Mouse (Mus musculus) midbrain, embryonic 15.5 days (tissue): ENCODE results near the gene Gm10322. TPM values are rescaled to one million over a fixed set of nuclear protein-coding genes. Genes with fewer than 3 reads are reported as not detected.

Experiments
- ATAC-seq: fragments of 200-750 bp; cut with Nextera tagmentation; replicated peaks from 2 replicates; pipeline ENCODE4 v1.8.0; 2017; ENCODE audit warnings: moderate TSS enrichment
- H3K27ac ChIP-seq: fragments of 300-500 bp; sonication (generic); 2 replicates; pipeline ENCODE4 v1.5.1; 2015; ENCODE audit warnings: mild to moderate bottlenecking, inconsistent platforms
- H3K27me3 ChIP-seq: fragments of 300-500 bp; sonication (generic); replicated peaks from 2 replicates; pipeline ENCODE4 v1.6.1; 2015; ENCODE audit warnings: inconsistent platforms
- H3K36me3 ChIP-seq: fragments of 300-500 bp; sonication (generic); replicated peaks from 2 replicates; pipeline ENCODE4 v1.6.1; 2015; ENCODE audit warnings: inconsistent platforms
- H3K4me1 ChIP-seq: fragments of 300-500 bp; sonication (generic); 2 replicates; pipeline ENCODE4 v1.6.1; 2015; ENCODE audit warnings: inconsistent platforms
- H3K4me2 ChIP-seq: fragments of 300-500 bp; sonication (generic); 2 replicates; pipeline ENCODE4 v1.6.1; 2015; ENCODE audit warnings: inconsistent platforms, mild to moderate bottlenecking, moderate library complexity
- H3K4me3 ChIP-seq: fragments of 300-500 bp; sonication (generic); 2 replicates; pipeline ENCODE4 v1.5.1; 2015; ENCODE audit warnings: mild to moderate bottlenecking, inconsistent platforms
- H3K9ac ChIP-seq: fragments of 300-500 bp; sonication (generic); 2 replicates; pipeline ENCODE4 v1.6.1; 2015; ENCODE audit warnings: mild to moderate bottlenecking, inconsistent platforms
- H3K9me3 ChIP-seq: fragments of 300-500 bp; sonication (generic); 2 replicates; pipeline ENCODE4 v1.6.1; 2016; ENCODE audit warnings: inconsistent platforms
- WGBS: fragments of 180-500 bp; shearing (Covaris S2); methylation state at CpG from one replicate; pipeline ENCODE4 v1.1.7; 2015; ENCODE audit warnings: mixed read lengths; 5-methylcytosine and 5-hydroxymethylcytosine counted together
- polyA plus RNA-seq: library from polyadenylated mRNA; unstranded; fragments of >200 nt; fragmentation: Nextera tagmentation; extraction: Ambion mirVana; gene quantifications from 2 replicates; pipeline ENCODE4 v1.2.1, GENCODE M21; 2015

Gene Gm10322
- not detected in 2 replicates for polyA plus RNA-seq

GRCm38 (mm10) chr10:59615981-59616520 is at the start of gene Gm10322:
Gene Gm10322, plus strand, starts transcription at chr10:59616063.
- peak; percentile 83 for ATAC-seq
- peak within 1 kb of the TSS; percentile 75 for H3K4me3 ChIP-seq
- peak within 1 kb of the TSS; percentile 77 for H3K4me2 ChIP-seq
- H3K9me3 ChIP-seq: no peaks in the 10 kb centered on the region
- H3K27me3 ChIP-seq: no peaks in the 10 kb centered on the region
- H3K36me3 ChIP-seq: no peaks in the 10 kb centered on the region
- H3K4me1 ChIP-seq: peaks cover 25% of the 10 kb centered on the region
- H3K9ac ChIP-seq: peak within 1 kb of the TSS; percentile 71
- H3K27ac ChIP-seq: peak within 1 kb of the TSS; percentile 89
- WGBS: 0% methylated on average over 37 of the region's 51 CpGs

GRCm38 (mm10) chr10:59566968-59567367 is 48.9 kb upstream of the Gm10322 start:
- no peak for ATAC-seq
- H3K9ac ChIP-seq: no peak overlapping the region
- 89% methylated on average over 13 of the region's 13 CpGs for WGBS
- H3K4me2 ChIP-seq: no peak overlapping the region
- H3K4me3 ChIP-seq: no peak overlapping the region
- H3K36me3 ChIP-seq: no peaks in the 10 kb centered on the region
- no peaks in the 10 kb centered on the region for H3K9me3 ChIP-seq
- H3K4me1 ChIP-seq: no peaks in the 10 kb centered on the region
- H3K27ac ChIP-seq: no peak overlapping the region
- H3K27me3 ChIP-seq: no peaks in the 10 kb centered on the region

GRCm38 (mm10) chr10:59568665-59569480 is 47.0 kb upstream of the Gm10322 start:
- ATAC-seq: no peak

GRCm38 (mm10) chr10:59569481-59569869 is 46.4 kb upstream of the Gm10322 start:
- Histone ChIP-seq H3K27ac (no peak overlapping the region), H3K4me3 (no peak overlapping the region), H3K4me1 (no peaks in the 10 kb centered on the region), H3K9ac (no peak overlapping the region), H3K4me2 (no peak overlapping the region), H3K9me3 (no peaks in the 10 kb centered on the region), H3K36me3 (no peaks in the 10 kb centered on the region), H3K27me3 (no peaks in the 10 kb centered on the region)
- no peak for ATAC-seq
- WGBS: 83% methylated on average over 1 of the region's 1 CpGs

More at GRCm38 (mm10) chr10:59568665-59569480, 47.0 kb upstream of the Gm10322 start:
- Histone ChIP-seq H3K4me2 (no peak overlapping the region), H3K9ac (no peak overlapping the region), H3K27ac (no peak overlapping the region), H3K27me3 (no peaks in the 10 kb centered on the region), H3K36me3 (no peaks in the 10 kb centered on the region), H3K4me1 (no peaks in the 10 kb centered on the region), H3K4me3 (no peak overlapping the region), H3K9me3 (no peaks in the 10 kb centered on the region)
- WGBS: 60% methylated on average over 10 of the region's 10 CpGs

GRCm38 (mm10) chr10:59570360-59570759 is 45.5 kb upstream of the Gm10322 start:
- no peaks in the 10 kb centered on the region for H3K27me3 ChIP-seq
- ATAC-seq: no peak
- no peak overlapping the region for H3K27ac ChIP-seq
- no peak overlapping the region for H3K4me2 ChIP-seq
- no peak overlapping the region for H3K9ac ChIP-seq
- no peaks in the 10 kb centered on the region for H3K9me3 ChIP-seq
- H3K4me1 ChIP-seq: no peaks in the 10 kb centered on the region
- 89% methylated on average over 6 of the region's 6 CpGs for WGBS
- no peaks in the 10 kb centered on the region for H3K36me3 ChIP-seq
- H3K4me3 ChIP-seq: no peak overlapping the region

GRCm38 (mm10) chr10:59570780-59571179 is 45.1 kb upstream of the Gm10322 start:
- no peak overlapping the region for H3K27ac ChIP-seq
- 84% methylated on average over 2 of the region's 2 CpGs for WGBS
- no peak overlapping the region for H3K9ac ChIP-seq
- no peaks in the 10 kb centered on the region for H3K9me3 ChIP-seq
- no peak overlapping the region for H3K4me3 ChIP-seq
- no peak for ATAC-seq
- no peak overlapping the region for H3K4me2 ChIP-seq
- H3K36me3 ChIP-seq: no peaks in the 10 kb centered on the region
- no peaks in the 10 kb centered on the region for H3K4me1 ChIP-seq
- no peaks in the 10 kb centered on the region for H3K27me3 ChIP-seq

GRCm38 (mm10) chr10:59571273-59571672 is 44.6 kb upstream of the Gm10322 start:
- Histone ChIP-seq H3K9ac (no peak overlapping the region), H3K9me3 (no peaks in the 10 kb centered on the region), H3K4me2 (no peak overlapping the region), H3K27me3 (no peaks in the 10 kb centered on the region), H3K27ac (no peak overlapping the region), H3K4me1 (no peaks in the 10 kb centered on the region), H3K4me3 (no peak overlapping the region), H3K36me3 (no peaks in the 10 kb centered on the region)
- ATAC-seq: no peak
- WGBS: 93% methylated on average over 4 of the region's 4 CpGs

GRCm38 (mm10) chr10:59571964-59572363 is 43.9 kb upstream of the Gm10322 start:
- no peaks in the 10 kb centered on the region for H3K4me1 ChIP-seq
- H3K4me3 ChIP-seq: no peak overlapping the region
- H3K36me3 ChIP-seq: no peaks in the 10 kb centered on the region
- H3K9me3 ChIP-seq: no peaks in the 10 kb centered on the region
- no peaks in the 10 kb centered on the region for H3K27me3 ChIP-seq
- 94% methylated on average over 5 of the region's 5 CpGs for WGBS
- no peak overlapping the region for H3K4me2 ChIP-seq
- no peak overlapping the region for H3K9ac ChIP-seq
- H3K27ac ChIP-seq: no peak overlapping the region
- no peak for ATAC-seq

- Histone ChIP-seq H3K9me3 (no peaks in the 10 kb centered on the region), H3K4me2 (no peak overlapping the region), H3K9ac (no peak overlapping the region), H3K4me1 (0 out of 2 replicates have a peak, but pooled peaks cover 4% of the 10 kb centered on the region), H3K4me3 (no peak overlapping the region), H3K27me3 (no peaks in the 10 kb centered on the region), H3K36me3 (no peaks in the 10 kb centered on the region), H3K27ac (no peak overlapping the region)
- 60% methylated on average over 5 of the region's 5 CpGs for WGBS
- ATAC-seq: no peak
These were observed 39.6 kb upstream of the Gm10322 start for GRCm38 (mm10) chr10:59576305-59576704.

- Histone ChIP-seq H3K4me2 (no peak overlapping the region), H3K9ac (no peak overlapping the region), H3K9me3 (no peaks in the 10 kb centered on the region), H3K27ac (no peak overlapping the region), H3K4me1 (0 out of 2 replicates have a peak, but pooled peaks cover 4% of the 10 kb centered on the region), H3K36me3 (no peaks in the 10 kb centered on the region), H3K4me3 (no peak overlapping the region), H3K27me3 (no peaks in the 10 kb centered on the region)
- 66% methylated on average over 12 of the region's 12 CpGs for WGBS
- no peak for ATAC-seq
These were observed 37.7 kb upstream of the Gm10322 start for GRCm38 (mm10) chr10:59577871-59578801.

GRCm38 (mm10) chr10:59579645-59580044 is 36.2 kb upstream of the Gm10322 start:
- Histone ChIP-seq H3K4me1 (0 out of 2 replicates have a peak, but pooled peaks cover 4% of the 10 kb centered on the region), H3K27ac (no peak overlapping the region), H3K4me3 (no peak overlapping the region), H3K9me3 (no peaks in the 10 kb centered on the region), H3K9ac (no peak overlapping the region), H3K27me3 (no peaks in the 10 kb centered on the region), H3K4me2 (no peak overlapping the region), H3K36me3 (no peaks in the 10 kb centered on the region)
- WGBS: 92% methylated on average over 3 of the region's 3 CpGs
- ATAC-seq: no peak

- no peak for ATAC-seq
- no peaks in the 10 kb centered on the region for H3K9me3 ChIP-seq
- WGBS: 92% methylated on average over 3 of the region's 3 CpGs
These were observed 35.2 kb upstream of the Gm10322 start for GRCm38 (mm10) chr10:59580593-59581149.

More at GRCm38 (mm10) chr10:59580593-59581149, 35.2 kb upstream of the Gm10322 start:
- no peak overlapping the region for H3K27ac ChIP-seq
- H3K36me3 ChIP-seq: no peaks in the 10 kb centered on the region
- H3K4me1 ChIP-seq: 0 out of 2 replicates have a peak, but pooled peaks cover 4% of the 10 kb centered on the region
- H3K4me3 ChIP-seq: no peak overlapping the region
- no peak overlapping the region for H3K4me2 ChIP-seq
- H3K9ac ChIP-seq: no peak overlapping the region
- no peaks in the 10 kb centered on the region for H3K27me3 ChIP-seq
